Mouse (Mus musculus): ENCODE measurements around the gene Tbxas1.

Tbxas1 gene

GRCm38 (mm10) chr6:38875258-38876070, at the start of gene Tbxas1:
Tbxas1 (plus strand) TSS chr6:38875404.
- peak; percentile 19 to 34 for DNase-seq (ENCODE audit: low read depth in 2 of 2, low spot score in 2 of 2)

GRCm38 (mm10) chr6:38825886-38826285, 49.3 kb upstream of the Tbxas1 start:
- DNase-seq (ENCODE audit: low read depth in 2 of 2, low spot score in 2 of 2), result no peak

DNA sequence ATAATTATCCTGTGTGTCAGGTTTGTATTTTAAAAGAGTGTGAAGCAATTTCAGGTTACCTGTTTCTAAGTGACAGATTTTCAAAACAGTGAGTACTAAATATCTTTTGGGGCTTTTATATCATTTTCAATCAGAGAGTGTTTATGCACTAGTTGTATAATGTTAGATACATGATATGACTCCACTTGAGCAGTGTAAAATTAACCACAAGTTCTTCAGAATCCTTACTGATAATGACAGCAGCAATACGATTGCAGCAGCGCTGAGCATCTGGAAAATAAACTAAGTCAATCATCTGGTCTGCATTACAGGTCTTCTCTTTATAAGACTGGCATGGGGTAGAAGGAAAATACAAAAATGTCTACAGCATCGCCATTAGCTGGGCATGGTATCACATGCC, 48.3 kb upstream of the Tbxas1 start:
- DNase-seq (ENCODE audit: low read depth in 2 of 2, low spot score in 2 of 2), result no peak

- no peak for DNase-seq (ENCODE audit: low read depth in 2 of 2, low spot score in 2 of 2)
Measured at GRCm38 (mm10) chr6:38827435-38827834, 47.8 kb upstream of the Tbxas1 start.

DNA sequence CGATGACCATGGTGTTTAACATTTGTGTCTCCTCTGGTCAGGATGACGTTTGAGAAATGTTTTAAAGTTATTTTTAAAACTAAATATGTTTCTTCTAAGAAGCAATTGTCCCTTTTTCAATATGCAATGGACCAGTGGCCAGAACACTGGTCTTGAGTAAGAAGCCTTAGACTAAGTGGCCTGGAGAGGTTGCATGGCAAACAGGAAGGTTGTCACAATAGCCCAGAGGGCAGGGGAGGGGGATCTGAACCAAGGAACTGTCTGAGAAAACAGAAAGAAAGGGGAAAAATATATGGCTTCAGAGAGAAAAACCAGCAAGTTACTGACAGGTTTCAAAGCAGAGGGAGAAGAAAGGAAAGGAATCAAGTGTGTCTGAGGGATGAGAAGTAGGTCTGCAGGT, 47.0 kb upstream of the Tbxas1 start:
- no peak for DNase-seq (ENCODE audit: low read depth in 2 of 2, low spot score in 2 of 2)

- DNase-seq (ENCODE audit: low read depth in 2 of 2, low spot score in 2 of 2), result no peak
Measured at GRCm38 (mm10) chr6:38829452-38829851, 45.8 kb upstream of the Tbxas1 start.

GRCm38 (mm10) chr6:38833721-38834120, 41.5 kb upstream of the Tbxas1 start:
- no peak for DNase-seq (ENCODE audit: low read depth in 2 of 2, low spot score in 2 of 2)

DNA sequence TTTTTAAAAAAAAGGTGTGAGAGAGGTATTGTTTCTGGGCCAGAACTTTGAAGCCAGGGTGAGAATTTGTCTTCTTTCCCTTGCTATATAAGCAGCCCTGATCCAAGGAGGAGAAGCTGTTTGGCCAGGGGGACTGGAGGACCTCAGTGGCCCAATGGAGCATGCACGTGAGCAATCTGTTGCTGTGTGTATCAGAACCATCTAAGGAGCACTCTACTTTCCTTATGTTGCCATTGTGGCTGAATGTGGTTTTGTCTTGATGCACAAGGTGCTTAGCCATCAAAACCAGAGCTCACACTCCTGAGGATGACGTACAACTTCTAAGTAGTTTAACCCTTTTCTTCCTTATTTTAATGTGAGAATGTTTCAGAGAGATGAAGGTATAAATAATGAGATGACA, 40.5 kb upstream of the Tbxas1 start:
- DNase-seq (ENCODE audit: low read depth in 2 of 2, low spot score in 2 of 2), result peak in 1 of 2 experiments; percentile 16

DNA sequence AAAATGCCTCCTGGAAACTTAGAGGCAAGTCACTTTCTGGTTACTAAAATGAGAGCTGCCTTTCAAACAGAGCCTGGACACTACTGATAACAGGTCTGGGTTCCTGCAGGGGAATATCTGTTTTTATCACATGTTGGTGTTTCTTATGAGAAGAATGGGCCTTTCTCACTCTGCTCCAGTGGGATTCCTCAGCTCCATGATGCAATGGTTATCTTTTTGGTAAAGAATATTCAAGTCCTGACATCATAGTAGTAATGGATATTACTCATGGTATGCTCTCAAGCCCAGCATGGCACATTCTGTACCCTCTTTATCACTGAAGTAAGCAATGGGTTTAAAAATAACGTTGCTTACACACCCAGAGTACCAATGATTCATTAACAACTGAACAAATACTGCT, 40.0 kb upstream of the Tbxas1 start:
- DNase-seq (ENCODE audit: low read depth in 2 of 2, low spot score in 2 of 2), result no peak

- DNase-seq (ENCODE audit: low read depth in 2 of 2, low spot score in 2 of 2), result no peak
Measured at GRCm38 (mm10) chr6:38838061-38838460, 37.1 kb upstream of the Tbxas1 start.

GRCm38 (mm10) chr6:38839891-38840290, 35.3 kb upstream of the Tbxas1 start:
- DNase-seq (ENCODE audit: low read depth in 2 of 2, low spot score in 2 of 2), result no peak

DNA sequence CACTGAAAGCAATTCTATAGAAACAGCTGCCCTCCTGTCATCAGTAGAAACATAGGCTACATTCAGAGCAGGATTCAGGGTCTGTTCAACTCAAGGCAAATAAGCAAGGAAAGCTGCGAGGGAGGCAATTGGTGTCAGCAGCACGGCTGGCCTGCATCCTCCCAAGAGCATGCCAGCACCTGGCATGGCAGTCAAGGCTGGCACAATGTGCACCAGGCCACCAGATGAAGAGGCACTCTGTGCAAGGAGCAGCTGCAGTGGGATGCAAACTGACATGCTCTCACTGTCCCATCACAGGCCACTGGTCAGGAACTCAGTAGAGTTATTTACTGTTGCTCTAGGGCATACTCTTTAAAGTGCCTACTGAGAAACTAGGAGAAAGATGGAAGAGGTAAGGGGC, 34.8 kb upstream of the Tbxas1 start:
- DNase-seq (ENCODE audit: low read depth in 2 of 2, low spot score in 2 of 2), result no peak

DNA sequence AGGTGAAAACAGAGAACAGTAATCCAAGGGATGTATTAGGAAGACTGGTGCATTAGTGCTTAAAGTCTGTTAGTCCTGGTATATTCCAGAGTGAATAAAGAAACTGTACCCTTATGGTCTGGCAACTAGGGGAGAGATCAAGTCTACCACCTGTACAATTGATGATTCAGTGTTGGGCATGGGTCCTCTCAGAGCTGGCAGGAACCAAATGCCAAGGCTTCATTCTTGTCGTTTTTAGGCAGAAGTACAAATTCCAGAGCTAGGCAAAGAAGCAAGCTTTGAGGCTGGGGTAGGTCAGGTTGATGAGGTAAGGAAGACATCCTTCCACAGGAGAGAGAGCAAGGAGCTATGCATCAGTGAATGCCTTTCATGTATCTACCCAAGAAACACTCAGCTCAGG, 34.4 kb upstream of the Tbxas1 start:
- no peak for DNase-seq (ENCODE audit: low read depth in 2 of 2, low spot score in 2 of 2)

GRCm38 (mm10) chr6:38841551-38841950, 33.7 kb upstream of the Tbxas1 start:
- no peak for DNase-seq (ENCODE audit: low read depth in 2 of 2, low spot score in 2 of 2)

- DNase-seq (ENCODE audit: low read depth in 2 of 2, low spot score in 2 of 2), result no peak
Measured at GRCm38 (mm10) chr6:38845117-38845516, 30.1 kb upstream of the Tbxas1 start.

GRCm38 (mm10) chr6:38845876-38846275, 29.3 kb upstream of the Tbxas1 start:
- DNase-seq (ENCODE audit: low read depth in 2 of 2, low spot score in 2 of 2), result no peak

GRCm38 (mm10) chr6:38846330-38847195, 28.6 kb upstream of the Tbxas1 start:
- no peak for DNase-seq (ENCODE audit: low read depth in 2 of 2, low spot score in 2 of 2)

- DNase-seq (ENCODE audit: low read depth in 2 of 2, low spot score in 2 of 2), result no peak
Measured at GRCm38 (mm10) chr6:38847447-38847846, 27.8 kb upstream of the Tbxas1 start.

DNA sequence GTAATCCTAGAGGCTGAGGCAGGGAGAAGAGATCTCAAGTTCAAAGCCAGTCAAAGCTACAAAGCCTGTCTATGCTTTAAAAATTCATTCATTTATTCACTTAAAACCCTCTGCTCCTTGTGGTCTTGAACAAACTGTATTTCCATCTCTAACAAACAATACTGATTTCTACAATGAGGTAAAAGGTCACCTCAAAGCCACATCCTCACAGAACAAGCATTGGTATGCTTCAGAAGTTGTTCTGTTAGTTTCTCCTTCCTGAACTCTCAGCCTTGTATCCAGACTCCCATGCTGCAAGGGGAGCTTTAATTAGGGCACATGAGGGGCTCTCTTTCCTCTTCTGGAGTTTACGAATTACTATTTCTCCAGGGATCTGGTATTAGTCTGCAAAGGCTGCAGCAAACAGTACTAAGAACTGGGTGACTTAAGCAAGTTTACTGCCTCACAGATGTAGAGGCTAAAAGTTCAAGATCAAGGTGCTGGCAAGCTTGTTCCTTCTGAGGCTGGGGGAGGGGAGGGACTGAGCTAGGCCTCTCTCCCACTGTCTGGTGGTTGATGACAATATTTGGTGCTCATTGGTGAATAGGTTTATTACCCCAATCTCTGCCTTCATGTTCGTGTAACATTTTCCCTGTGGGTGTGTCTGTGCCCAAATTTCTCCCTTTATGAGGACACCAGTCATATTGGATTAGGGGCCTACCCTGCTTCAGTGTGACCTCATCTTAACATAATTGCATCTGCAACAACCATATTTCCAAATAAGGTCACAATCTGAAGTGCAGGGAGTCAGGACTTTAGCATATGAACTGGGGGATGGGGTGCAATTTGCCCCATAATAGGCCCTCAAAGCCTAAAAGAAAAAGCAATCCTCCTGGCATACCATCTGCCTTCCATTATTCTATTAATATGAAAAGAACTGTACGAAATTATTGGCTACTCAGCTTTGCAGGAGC, 27.0 kb upstream of the Tbxas1 start:
- DNase-seq (ENCODE audit: low read depth in 2 of 2, low spot score in 2 of 2), result peak; percentile 31 to 46

- no peak for DNase-seq (ENCODE audit: low read depth in 2 of 2, low spot score in 2 of 2)
Measured at GRCm38 (mm10) chr6:38850715-38851259, 24.4 kb upstream of the Tbxas1 start.

- no peak for DNase-seq (ENCODE audit: low read depth in 2 of 2, low spot score in 2 of 2)
Measured at GRCm38 (mm10) chr6:38851740-38852139, 23.5 kb upstream of the Tbxas1 start.
